Mouse (Mus musculus) urinary bladder, adult 18-20 months (tissue): ENCODE results near the gene Cnn3.

Experiments used
- DNase-seq, 2 experiments: peaks; one replicate each; pipeline ENCODE4 v3.0.0; 2022; ENCODE audit warnings: low spot score in 2 of 2, mixed read lengths in 2 of 2

The Cnn3 gene

DNA sequence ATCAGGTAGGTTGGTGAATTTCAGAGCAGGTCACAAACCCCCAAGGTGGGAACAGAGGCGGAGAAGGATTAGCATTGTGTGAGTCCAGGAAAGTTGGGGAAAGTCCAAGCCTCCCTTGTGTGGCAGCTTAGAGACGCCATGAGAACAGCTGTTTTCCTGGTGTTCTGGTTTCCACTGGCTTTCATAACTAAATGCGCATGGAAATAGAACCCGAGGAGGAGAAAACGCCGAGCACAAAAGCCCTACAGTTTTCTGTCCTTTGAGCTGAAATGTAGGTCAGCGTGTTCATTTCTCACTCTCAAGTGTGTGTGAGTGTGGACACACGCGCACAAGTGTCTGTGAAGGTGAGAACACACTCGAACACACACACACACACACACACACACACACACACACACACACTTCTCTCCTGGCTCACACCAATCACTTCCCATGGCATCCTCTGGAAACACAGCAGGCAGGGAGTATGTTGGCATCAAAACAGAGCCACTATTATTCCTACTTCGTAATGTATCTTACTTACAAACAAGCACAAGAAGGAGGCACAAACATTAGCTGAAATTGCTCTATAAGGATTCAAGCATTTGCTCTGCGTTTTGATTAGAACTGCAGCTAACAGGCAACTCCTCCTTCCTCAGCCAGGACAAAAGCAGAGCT, 63.3 kb downstream of the Cnn3 start:
- no peak for DNase-seq

DNA sequence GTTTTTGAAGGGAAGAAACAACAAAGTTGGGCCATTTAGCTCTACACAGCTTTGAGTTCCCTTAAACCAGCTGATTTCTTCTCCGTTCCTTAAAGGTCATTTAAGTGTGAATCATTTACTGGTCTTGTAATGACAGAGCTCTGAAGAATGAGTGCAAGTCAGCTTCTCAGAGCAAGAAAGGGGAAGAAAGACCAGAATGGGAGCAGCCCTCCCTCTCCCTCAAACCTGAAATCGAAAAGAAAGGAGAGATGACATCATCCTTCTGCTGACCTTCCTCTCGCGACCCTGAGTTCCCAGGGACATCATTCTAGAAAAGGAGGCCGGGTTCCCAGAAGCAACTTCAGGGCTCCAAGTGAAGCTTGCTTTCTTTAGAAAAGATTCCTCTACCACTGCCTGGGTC, 64.6 kb downstream of the Cnn3 start:
- no peak for DNase-seq

DNA sequence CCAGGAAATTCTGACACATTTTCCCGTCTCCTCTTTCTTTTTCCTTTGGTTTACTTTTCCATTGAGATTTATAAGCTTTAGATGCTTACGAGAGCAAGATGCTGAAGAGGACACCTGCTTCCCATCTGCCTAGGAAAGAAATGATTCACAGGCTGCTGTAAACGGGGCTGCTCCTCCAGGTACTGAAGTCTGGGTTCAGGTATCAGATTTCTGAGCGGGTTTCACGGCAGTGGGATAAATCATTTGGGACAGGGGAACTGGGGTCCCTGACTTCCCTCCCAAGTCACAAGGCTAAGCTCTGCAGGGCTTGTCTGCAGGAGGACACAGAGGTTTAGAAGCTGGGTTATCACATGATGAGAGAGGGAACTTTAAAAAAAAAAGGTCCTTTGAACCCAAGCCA, 65.7 kb downstream of the Cnn3 start:
- no peak for DNase-seq

DNA sequence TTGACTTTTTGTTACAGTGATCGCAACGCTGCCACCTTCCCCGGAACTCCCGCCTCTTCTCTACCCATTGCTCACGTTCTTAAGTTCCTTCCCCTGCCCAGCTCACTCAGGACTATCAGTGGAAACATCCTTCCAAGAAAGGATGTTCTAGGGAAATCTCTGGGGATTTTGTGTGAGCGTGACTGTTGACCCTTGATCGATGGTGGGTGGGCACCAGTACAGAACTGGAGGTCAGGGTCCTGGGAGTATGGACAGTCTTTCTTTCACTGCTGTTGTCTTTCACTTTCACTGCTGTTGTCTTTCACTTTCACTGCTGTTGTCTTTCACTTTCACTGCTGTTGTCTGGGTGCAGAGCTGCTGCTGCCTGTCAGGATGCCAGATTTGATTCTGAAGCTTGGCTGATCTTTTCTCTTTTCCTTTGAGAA, 67.7 kb downstream of the Cnn3 start:
- DNase-seq, result no peak

GRCm38 (mm10) chr3:121500225-121500624, 73.9 kb downstream of the Cnn3 start:
- DNase-seq, result peak; percentile 57 to 61

DNA sequence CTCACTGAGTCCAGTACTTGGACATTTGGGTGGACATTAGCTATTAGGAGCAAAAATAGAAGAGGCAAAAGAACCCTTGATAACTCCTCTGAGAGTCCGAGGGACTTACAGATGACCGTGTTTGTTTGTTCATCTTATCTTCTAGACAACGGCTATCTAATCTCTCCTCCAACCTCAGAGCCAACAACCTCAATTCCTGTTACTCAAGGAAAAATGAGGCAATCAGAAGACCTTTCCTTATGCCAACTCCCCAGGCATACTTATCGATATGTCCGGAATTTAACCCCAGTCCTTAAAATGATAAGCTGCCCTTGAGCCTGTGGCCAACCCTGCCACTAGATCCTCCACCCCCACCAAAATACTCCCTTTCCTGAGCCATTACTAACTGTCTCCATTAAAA, 74.4 kb downstream of the Cnn3 start:
- DNase-seq, result no peak

DNA sequence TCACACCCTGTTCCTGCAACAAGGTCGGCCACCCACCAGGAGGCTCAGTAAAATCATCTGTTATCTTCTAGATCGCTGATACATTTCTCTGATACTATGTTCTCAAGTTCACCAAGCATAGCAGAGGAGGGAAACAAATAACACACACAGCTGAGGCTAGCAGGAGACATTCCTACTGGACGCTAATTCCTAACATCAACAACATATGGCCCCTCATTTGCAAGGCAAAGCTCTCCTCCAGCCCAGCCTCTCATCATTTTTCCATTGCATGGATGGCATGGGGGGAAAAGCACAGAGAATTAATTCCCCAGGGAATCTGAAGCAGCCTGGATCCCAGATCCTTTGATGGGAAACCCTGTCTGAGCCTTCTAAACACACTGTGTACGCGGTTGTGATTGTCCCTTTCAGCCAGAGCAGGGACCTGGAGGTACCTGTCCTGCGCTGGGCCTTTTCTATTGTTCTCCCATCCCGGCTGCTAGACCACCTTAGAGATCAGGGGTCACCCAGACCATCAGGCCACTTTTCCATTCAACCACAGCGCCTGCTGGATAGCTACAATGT, 78.7 kb downstream of the Cnn3 start:
- DNase-seq, result no peak

GRCm38 (mm10) chr3:121506175-121506574, 79.9 kb downstream of the Cnn3 start:
- DNase-seq, result no peak

GRCm38 (mm10) chr3:121506756-121507155, 80.5 kb downstream of the Cnn3 start:
- no peak for DNase-seq

GRCm38 (mm10) chr3:121507678-121508077, 81.4 kb downstream of the Cnn3 start:
- no peak for DNase-seq
